Mouse (Mus musculus) mesoderm, embryonic 11.5 days (tissue): ENCODE measurements at regions not wholly inside any gene's neighbourhood (a gene's known extent, or its start where the extent isn't known, plus 50 kb on each side); places are given as distances from the start of the nearest gene placed in this dataset.

Source experiments
- DNase-seq: peaks from one replicate; pipeline ENCODE4 v3.0.0-alpha.2; 2012; ENCODE audit warnings: low read depth, low spot score

- DNase-seq = no peak
Observed at GRCm38 (mm10) chr10:67669066-67669465, 120.3 kb upstream of the Ado start.

- no peak for DNase-seq
Observed at GRCm38 (mm10) chr10:67663028-67663427, 114.3 kb upstream of the Ado start.

DNA sequence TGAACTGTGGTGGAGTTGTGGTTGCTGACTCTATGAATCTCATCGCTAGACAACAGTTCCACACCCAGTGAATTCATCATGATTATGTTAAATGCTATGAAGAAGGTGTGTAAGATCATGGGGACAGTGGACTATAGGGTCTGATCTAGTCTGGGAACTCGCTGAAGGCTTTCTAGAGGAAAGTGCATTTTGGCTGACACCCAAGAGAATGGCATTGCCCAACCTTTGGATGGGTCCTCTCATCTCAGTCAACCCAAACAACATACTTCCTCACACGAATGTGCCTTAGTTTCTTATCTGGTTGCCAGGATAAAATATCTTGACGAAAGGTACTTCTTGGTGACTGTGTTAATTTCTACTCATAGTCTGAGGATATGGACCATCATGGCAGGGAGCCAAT lies 112.9 kb upstream of the Ado start:
- no peak for DNase-seq

- no peak for DNase-seq
Observed at GRCm38 (mm10) chr10:67658005-67658545, 109.3 kb upstream of the Ado start.

- DNase-seq = no peak
Observed at GRCm38 (mm10) chr10:67657305-67657704, 108.5 kb upstream of the Ado start.

DNA sequence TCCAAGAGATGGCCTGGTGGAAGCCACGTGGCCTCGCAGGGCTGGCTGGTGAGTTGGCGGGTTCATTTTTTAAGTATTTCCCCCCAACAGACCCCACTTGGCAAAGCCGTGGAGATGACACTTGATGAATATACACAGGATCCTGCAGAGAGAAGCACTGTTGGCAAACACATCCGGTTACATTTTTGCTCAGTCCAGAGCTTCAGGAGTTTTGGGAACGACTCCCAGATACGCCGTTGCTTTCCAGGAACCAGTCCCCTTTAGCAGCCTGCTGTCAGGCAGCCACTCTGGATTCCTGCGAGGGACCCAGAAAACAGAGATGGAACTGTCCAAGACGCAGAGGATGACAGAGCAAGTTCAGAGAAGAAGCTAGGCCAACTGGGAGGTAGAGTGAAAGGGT lies 105.8 kb upstream of the Ado start:
- DNase-seq = no peak

DNA sequence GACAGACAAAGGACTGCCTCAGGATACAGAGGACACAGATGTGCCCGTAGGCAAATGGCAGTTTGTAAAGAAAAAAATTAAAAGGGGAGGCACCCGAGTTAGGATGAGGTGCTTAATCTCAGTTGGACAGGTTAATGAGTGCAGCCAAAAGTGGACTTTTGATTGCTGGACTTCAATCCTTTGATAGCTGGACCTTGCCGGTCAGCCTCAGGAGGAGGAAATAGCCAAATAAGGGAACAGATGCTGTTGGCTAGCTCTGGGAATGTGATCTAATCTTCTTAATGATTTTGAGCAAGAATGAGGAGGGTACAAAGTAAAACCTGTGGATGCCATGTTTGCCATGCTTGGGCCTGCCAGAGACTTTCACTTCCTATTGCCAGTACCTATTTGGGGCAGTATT lies 103.5 kb upstream of the Ado start:
- no peak for DNase-seq

DNA sequence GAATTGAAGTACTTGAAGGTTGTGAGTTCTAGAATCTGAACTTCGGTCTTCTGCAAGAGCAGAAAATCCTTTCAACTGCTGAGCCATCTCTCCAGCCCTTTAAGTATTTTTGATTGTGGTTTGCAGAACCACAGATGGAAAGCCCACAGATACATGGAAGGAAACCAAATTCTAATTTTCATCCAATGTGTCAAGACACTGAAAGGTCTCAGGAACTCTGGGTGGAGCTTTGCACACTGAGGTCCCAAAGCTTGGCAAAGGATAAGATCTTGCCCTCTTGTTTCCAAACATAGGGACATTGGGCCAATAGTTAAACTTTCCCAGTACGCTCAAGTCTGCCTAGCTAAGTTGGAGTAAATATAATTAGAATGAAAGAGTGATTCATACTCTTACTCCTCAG lies 102.6 kb upstream of the Ado start:
- no peak for DNase-seq

DNA sequence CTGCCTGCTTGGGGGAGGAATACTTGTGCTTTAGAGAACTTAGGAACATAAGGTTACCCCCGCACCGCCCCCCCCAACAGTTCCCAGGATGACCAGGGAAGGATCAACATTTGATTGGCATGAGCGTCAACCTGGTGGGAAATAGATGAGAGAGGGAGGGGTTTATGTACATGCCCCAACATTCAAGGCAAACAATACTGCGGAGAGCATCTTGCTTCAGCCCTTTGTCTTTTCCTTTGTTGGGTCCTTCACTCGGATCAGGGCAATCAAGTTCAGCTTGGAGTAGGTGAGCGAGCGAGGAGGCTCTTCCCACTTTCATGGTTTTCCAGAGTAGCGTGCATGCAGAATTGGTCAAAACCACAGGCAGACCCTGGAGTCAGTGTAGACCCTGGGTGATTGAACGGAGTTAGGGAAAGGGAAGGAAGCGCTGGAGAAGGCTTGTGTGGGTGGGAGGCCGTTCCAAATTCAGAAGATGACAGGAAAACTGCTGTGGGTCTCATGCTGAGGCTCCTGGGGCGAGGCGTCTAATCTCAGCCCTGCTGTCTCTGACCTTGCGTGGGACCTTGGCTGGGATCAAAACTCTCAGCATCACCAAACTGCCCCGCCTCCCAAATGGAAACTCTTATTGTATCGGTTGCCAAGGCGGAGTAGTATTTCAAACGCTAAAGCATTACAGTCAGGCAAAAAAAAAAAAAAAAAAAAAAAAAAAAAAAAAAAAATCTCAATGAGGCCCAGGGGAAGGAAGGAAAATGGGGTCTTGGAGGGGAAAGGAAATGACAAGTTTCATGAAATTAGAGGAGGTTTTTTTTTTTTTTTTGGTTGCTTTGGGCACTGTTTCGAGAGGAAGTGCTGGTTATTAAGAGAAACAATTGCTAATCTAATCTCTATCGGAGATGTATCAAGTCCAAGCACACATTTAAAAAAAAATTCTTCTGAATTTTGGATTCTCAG lies 99.3 kb upstream of the Ado start:
- DNase-seq = no peak

- DNase-seq = no peak
Observed at GRCm38 (mm10) chr10:67646659-67647559, 98.2 kb upstream of the Ado start.

DNA sequence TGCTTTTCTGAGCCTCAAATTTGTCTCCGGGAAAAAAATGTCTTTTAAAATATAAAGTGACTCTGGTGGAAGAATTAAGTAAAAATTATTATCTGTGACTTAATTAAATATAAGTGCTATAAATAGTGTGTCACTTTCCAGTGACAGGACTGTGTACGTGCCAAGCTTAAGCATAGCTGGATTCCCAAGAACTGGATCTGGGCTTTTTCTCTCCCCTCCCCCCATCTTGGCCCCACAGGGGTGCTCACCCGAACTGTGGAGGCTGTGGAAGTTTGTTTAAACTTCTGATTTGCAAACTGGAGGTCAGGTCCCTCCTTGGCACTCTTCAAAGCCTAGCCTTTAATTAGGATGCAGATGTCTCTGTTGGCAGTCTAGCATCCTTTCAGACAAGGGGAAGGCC lies 97.1 kb upstream of the Ado start:
- DNase-seq = no peak

DNA sequence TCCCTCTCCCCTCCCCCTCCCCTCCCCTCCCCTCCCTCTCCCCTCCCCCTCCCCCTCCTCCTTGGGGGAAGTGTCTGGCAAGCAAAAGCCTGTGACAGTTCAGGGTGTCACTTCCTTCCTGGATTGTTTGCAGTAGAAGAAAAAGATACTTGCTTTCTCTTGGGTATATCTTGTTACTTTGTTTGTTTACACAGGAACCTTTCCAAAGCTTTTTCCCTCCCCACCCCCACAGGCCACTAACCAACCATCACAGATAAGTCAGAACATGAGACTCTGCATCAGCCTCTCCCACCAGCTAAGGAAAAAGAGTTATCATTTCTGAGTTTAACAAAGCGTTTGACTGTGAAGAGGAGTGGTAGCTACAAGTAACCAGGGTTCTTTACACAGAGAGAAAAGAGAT lies 95.5 kb upstream of the Ado start:
- no peak for DNase-seq

DNA sequence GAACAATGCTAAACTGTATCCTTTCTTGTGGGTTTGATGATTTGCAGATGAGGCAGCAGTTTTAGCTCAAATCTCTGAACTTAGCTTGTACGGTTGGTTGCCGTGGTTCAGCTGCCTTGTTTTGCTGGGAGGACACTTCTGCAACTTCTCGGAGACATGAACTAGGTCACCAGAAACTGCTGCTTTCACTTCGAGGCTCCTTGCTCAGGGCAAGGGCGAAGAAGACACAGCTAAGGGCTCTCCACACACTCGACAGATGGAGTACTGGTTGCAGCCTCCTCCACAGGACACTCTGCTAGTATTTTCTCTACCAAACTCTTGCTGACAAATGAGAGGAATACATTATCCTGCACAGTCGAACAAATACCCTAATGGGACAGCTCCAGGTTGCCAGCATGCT lies 94.9 kb upstream of the Ado start:
- DNase-seq = no peak

- peak; percentile 8 for DNase-seq
Observed at GRCm38 (mm10) chr10:67637339-67637738, 88.6 kb upstream of the Ado start.

GRCm38 (mm10) chr10:67636569-67636968 lies 87.8 kb upstream of the Ado start:
- peak; percentile 24 for DNase-seq

DNA sequence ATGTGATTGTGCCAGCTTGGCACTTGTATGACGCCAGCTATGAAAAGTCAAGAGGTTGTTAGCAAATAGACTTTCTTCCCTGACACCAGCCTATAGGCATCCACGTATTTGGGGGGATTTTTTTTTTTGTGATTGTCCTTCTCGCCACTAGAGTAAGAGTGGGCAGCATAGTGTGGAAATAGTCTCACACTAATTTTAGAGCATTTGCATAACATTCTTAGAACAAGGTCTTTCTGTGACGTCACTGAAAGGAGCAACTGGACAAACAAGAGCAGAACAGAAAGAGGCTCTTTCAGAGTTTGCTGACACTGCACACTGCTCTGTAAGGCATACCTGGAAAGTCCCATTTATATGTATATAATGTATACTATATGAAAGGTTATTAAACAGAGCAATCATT lies 86.0 kb upstream of the Ado start:
- no peak for DNase-seq

DNA sequence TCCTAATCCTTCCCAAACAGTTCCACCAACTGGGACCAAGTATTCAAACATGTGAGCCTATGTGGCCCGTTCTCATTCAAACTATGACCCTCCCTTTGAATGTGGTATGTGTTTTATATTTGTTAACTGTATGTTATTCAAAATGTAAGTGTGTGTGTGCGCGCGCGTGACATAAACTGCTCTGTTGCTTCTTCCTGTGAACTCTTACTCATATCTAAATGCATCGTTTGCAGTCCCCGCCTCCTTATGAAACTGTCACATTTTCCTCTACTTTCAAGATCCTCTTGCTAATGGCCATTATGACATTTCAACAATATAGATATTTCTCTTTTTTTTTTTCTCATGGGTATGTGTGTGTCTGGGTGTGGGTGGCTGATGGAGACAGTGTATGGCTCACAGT lies 84.3 kb upstream of the Ado start:
- DNase-seq = no peak

- no peak for DNase-seq
Observed at GRCm38 (mm10) chr10:67623338-67623737, 74.6 kb upstream of the Ado start.

DNA sequence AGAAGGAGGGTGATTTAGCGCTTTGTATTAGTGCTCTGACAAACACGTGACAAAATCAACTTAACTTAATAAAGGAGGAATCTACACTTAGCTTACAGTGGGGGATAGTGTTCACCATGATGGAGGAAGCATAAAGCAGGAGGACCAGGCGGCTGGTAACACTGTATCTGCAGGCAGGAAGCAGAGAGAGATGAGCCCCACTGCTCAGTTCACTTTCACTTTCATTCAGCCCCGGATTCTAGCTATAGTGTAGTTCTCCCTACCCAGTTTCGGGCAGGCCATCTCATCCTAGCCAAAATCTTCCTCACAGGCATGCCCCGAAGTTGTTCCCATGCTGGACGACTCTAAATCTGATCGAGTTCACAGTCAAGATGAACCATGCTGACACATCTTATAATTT lies 71.3 kb upstream of the Ado start:
- DNase-seq = no peak

DNA sequence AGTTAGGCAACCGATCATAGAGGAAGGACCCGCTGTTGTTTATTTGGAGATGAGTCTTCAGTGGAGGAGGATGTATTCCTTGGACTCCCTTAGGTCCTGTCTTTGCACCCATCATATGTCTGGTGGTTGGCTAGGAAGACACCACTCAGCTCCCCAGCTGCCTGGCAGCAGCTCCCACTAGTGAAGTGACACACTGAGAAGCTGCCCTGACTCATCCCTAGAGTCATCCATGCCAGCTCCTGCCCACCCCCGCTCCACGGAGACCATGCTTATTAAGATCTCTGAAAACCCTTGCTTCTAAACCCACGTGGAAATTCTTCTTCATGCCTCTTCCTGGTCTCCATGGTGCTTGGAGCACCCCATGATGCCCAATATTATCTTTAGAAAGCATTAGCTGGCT lies 69.4 kb upstream of the Ado start:
- DNase-seq = no peak

DNA sequence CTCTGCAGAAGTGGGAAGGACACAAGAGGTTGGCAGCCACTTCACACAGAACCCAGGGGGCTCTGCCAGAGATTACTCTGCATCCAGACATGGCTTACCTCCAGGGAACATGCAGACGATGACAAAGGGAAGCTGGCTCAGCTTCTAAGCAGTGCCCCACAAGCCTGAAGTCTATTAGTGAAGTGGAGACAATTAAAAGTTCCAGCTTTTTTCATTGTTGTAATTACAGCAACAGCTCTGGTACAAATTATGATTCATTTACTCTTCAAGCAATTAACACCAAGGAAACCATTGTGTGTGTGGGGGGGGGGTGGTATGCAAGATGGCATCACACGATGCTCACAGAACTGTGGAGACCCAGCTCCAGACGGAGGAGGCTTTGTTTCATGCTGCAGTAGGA lies 66.3 kb upstream of the Ado start:
- no peak for DNase-seq

DNA sequence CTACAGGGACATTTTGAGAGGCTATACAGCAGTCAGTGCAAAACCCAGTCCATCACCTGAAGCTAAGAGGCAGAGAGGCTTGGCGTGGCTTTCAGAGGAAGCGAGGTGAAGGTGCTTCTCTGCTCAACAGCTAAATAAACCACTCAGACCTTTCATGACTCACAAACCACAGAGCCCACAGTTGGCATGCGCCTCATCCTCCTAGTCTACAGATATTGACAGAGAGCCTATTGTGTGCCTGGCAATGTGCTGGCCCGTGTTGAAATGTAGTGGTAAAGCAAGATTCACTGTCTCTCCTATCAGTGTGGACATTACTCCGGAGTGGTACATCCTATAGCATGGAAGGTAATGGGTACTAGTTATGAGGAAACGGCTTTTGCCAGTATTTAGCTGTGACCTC lies 61.9 kb upstream of the Ado start:
- DNase-seq = no peak
